Mouse (Mus musculus) megakaryocyte, embryonic 14.5 days (primary cell): Measurements from ENCODE around the gene Ric8b. TPM values are rescaled to one million over a fixed set of nuclear protein-coding genes. Genes with fewer than 3 reads are reported as not detected.

Experiments
- H3K27me3 ChIP-seq: replicated peaks from 2 replicates; pipeline ENCODE3; 2012; ENCODE audit warnings: inconsistent platforms
- H3K36me3 ChIP-seq: replicated peaks from 2 replicates; pipeline ENCODE3; 2012; ENCODE audit warnings: low read length, inconsistent platforms, mixed read lengths
- H3K4me1 ChIP-seq: 2 replicates; pipeline ENCODE4 v1.6.1; 2012; ENCODE audit warnings: inconsistent platforms
- H3K4me3 ChIP-seq: replicated peaks from 2 replicates; pipeline ENCODE3; 2012; ENCODE audit warnings: moderate library complexity, mild to moderate bottlenecking, inconsistent platforms
- H3K9me3 ChIP-seq: 2 replicates; pipeline ENCODE4 v1.6.1; 2012; ENCODE audit warnings: inconsistent platforms
- FLI1 ChIP-seq: IDR thresholded peaks from 2 replicates; pipeline ENCODE4 v1.6.1; 2012; ENCODE audit warnings: low read length, inconsistent platforms, mixed read lengths
- GATA1 ChIP-seq: IDR thresholded peaks from 3 replicates; pipeline ENCODE4 v1.6.1; 2012; ENCODE audit warnings: mixed read lengths, low read length, inconsistent platforms, borderline replicate concordance
- polyA plus RNA-seq: library from polyadenylated mRNA; stranded (reverse); fragments of >175 nt; gene quantifications from 2 replicates; pipeline ENCODE4 v1.2.3, GENCODE M21; 2012; ENCODE audit warnings: low replicate concordance; ENCODE audit not compliant: insufficient read depth

The Ric8b gene
- polyA plus RNA-seq, 1 experiment = 2.9 TPM

- peaks cover 65% of the 10 kb centered on the region for H3K4me1 ChIP-seq
- TF ChIP-seq FLI1 (no peak), GATA1 (no peak)
Measured at GRCm38 (mm10) chr10:84935553-84936209, 18.3 kb downstream of the Ric8b start.

DNA sequence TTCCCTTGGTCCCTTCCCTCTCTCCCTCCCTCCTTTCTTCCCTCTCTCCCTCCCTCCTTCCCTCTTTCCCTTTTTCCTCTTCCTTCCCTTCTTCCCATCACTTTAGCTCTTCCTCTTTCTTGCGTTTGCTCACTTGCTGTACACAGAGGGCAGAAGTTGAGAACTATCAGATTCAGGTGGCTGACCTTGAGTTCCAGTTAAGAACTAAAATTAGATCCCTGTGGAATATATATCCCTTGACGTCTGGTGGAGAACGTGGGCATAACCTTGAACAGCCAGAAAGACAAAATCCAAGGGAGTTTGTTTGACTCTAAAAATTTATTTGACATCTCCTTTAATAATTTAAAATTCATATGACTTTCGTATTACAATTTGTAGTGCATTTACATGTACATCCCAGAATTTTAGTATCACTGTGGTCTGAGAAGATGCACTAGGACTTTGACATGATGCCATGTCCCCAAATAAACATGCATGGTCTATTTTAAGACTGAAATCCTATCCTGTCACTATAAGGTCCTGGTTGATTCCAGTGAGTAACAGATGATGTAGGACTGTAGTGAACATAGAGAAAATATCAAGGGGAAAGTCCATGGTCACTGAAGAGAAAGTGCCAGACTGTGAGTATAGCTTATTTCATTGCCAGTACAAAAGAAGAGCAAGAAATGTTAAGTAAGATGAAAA lies 19.6 kb downstream of the Ric8b start:
- Histone ChIP-seq H3K36me3 (peaks cover 56% of the 10 kb centered on the region), H3K9me3 (no peaks in the 10 kb centered on the region), H3K4me3 (no peak overlapping the region), H3K4me1 (peaks cover 62% of the 10 kb centered on the region), H3K27me3 (no peaks in the 10 kb centered on the region)
- TF ChIP-seq GATA1 (no peak), FLI1 (no peak)

More at GRCm38 (mm10) chr10:84935553-84936209, 18.3 kb downstream of the Ric8b start:
- Histone ChIP-seq H3K27me3 (no peaks in the 10 kb centered on the region), H3K9me3 (no peaks in the 10 kb centered on the region), H3K4me3 (peak overlapping the region; percentile 77), H3K36me3 (peaks cover 59% of the 10 kb centered on the region)

DNA sequence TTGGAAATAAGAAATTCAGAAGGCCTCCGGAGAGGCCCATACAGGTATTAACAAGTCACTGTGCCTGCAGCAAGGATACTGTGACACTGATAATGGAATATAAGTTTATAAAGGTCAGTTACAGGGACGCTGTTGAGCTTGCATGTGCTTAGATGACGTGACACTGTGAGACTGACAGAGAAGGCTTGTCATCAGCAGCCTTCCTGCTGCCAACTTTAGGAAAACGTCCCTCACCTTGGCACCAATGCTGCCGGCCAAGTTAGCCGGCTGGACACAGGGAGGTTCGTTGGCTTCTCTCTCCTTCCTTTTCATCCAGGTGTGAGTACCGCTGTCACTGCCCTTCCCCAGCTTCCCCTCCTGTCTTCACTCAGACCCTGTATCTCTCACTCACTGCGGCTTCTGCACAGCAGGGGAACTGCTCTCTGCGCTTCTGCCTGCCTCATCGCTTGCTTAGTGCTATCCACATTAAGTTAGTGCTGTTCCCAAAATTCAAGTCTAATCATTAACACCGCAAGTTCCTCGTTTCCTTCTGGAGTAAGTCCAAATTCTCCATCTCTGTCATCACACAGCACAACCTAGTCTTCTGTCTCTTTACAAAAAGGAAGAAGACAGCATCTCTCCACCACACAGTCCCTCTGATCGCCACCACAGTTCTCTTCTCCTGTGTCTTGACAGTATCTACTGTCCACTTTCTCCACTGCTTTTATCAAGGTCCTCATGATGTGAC lies 20.8 kb downstream of the Ric8b start:
- Histone ChIP-seq H3K27me3 (no peaks in the 10 kb centered on the region), H3K36me3 (peaks cover 61% of the 10 kb centered on the region), H3K4me3 (no peak overlapping the region), H3K9me3 (no peaks in the 10 kb centered on the region), H3K4me1 (peaks cover 67% of the 10 kb centered on the region)
- TF ChIP-seq GATA1 (no peak), FLI1 (no peak)

- Histone ChIP-seq H3K27me3 (no peaks in the 10 kb centered on the region), H3K4me1 (peaks cover 67% of the 10 kb centered on the region), H3K36me3 (peaks cover 62% of the 10 kb centered on the region), H3K4me3 (no peak overlapping the region), H3K9me3 (no peaks in the 10 kb centered on the region)
- no peak for TF ChIP-seq FLI1
- no peak for TF ChIP-seq GATA1
Measured at GRCm38 (mm10) chr10:84938886-84939285, 21.5 kb downstream of the Ric8b start.

- Histone ChIP-seq H3K27me3 (no peaks in the 10 kb centered on the region), H3K4me3 (no peak overlapping the region), H3K9me3 (no peaks in the 10 kb centered on the region), H3K36me3 (peaks cover 67% of the 10 kb centered on the region), H3K4me1 (peaks cover 69% of the 10 kb centered on the region)
- TF ChIP-seq GATA1 (no peak), FLI1 (no peak)
Measured at GRCm38 (mm10) chr10:84940356-84940755, 22.9 kb downstream of the Ric8b start.

DNA sequence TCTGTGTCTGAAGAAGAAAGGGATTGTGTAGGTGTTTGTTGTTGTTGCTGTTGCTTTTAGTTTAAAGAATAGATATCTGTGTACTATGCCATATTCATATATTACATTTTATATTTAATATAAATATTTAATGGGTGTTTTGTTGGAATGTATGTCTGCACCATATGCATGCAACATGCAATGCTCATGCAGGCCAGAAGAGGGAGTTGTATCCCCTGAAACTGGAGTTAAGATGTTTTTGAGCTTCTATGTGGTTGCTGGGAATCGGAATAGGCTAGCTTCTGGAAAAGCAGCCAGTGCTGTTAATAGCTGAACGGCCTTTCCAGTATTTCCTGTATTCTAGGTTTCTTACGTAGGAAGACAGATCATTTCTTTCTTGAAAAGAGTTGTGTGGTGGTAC lies 28.3 kb downstream of the Ric8b start:
- H3K4me1 ChIP-seq = peaks cover 68% of the 10 kb centered on the region
- H3K36me3 ChIP-seq = peaks cover 77% of the 10 kb centered on the region
- TF ChIP-seq GATA1 (no peak), FLI1 (no peak)

DNA sequence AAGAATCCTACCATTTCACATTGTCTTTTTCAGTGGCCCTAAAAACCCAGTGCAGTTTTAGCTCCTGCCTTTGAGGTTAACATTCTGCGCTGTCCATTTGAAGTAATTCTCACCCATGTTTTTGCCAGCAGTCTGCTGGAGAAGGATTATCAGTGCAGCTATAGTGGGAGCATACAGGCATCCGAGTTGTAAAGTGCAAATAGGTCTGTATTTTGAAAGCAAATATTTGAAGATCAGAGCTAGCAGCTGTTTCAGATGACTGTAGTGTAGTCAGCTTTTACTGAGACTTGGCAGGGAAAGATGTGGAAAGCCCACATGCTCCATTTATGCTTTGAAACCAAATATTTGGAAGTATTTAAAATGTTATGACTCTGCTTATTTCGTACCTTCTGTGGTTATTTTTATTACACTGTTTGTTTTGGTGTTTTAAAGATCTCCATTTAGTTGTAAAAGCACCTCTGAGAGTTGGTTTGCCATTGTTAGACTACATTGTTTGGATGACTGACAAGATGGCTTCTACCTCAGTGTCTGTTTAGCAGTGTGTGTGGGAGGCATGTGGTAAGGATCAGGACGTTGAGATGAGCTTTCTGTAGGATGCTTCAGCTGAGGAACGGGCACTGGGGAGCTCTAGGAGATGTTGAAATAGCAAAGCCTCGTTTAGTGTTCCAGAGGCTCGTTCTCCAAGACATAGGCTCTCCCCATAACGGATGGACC lies 31.7 kb downstream of the Ric8b start:
- no peak overlapping the region for H3K4me3 ChIP-seq
- no peaks in the 10 kb centered on the region for H3K27me3 ChIP-seq
- H3K4me1 ChIP-seq = peaks cover 85% of the 10 kb centered on the region
- no peak for TF ChIP-seq GATA1
- TF ChIP-seq FLI1 = no peak
- H3K36me3 ChIP-seq = peaks cover 86% of the 10 kb centered on the region
- no peaks in the 10 kb centered on the region for H3K9me3 ChIP-seq

More for the DNA sequence above, 28.3 kb downstream of the Ric8b start:
- no peaks in the 10 kb centered on the region for H3K27me3 ChIP-seq
- no peak overlapping the region for H3K4me3 ChIP-seq
- H3K9me3 ChIP-seq = no peaks in the 10 kb centered on the region

DNA sequence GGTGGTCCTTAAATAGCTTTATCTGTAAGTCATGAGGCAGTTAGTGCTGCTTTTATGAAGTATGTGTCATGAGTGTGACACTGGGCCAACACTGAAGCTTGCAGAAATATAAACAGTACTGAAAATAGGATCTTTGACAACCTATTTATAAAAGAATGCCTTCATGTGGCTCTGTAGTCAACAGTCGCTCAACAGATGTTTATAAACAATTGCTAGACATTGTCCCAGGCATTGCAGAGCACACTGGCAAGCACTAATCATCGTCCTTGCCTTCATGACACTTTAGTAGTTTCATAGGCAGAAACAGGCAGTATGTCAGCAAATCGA lies 32.2 kb downstream of the Ric8b start:
- Histone ChIP-seq H3K36me3 (peaks cover 86% of the 10 kb centered on the region), H3K4me1 (peaks cover 86% of the 10 kb centered on the region), H3K4me3 (no peak overlapping the region), H3K9me3 (no peaks in the 10 kb centered on the region), H3K27me3 (no peaks in the 10 kb centered on the region)
- TF ChIP-seq FLI1 = no peak
- TF ChIP-seq GATA1 = no peak

GRCm38 (mm10) chr10:84950384-84950783 lies 33.0 kb downstream of the Ric8b start:
- no peak for TF ChIP-seq FLI1
- no peak for TF ChIP-seq GATA1
- H3K36me3 ChIP-seq = peaks cover 85% of the 10 kb centered on the region
- no peaks in the 10 kb centered on the region for H3K27me3 ChIP-seq
- no peaks in the 10 kb centered on the region for H3K9me3 ChIP-seq
- H3K4me1 ChIP-seq = peaks cover 88% of the 10 kb centered on the region
- no peak overlapping the region for H3K4me3 ChIP-seq
